Mouse (Mus musculus) kidney, embryonic 15.5 days (tissue): Measurements from ENCODE around the gene Slc22a22. TPM values are rescaled to one million over a fixed set of nuclear protein-coding genes. Genes with fewer than 3 reads are reported as not detected.

Experiments
- ATAC-seq: fragments of 200-750 bp; cut with Nextera tagmentation; replicated peaks from 2 replicates; pipeline ENCODE4 v1.8.0; 2017; ENCODE audit warnings: moderate TSS enrichment; ENCODE audit not compliant: low FRiP score
- H3K27ac ChIP-seq: fragments of 300-500 bp; sonication (generic); 2 replicates; pipeline ENCODE4 v1.5.1; 2015; ENCODE audit warnings: mild to moderate bottlenecking, inconsistent platforms
- H3K27me3 ChIP-seq: fragments of 300-500 bp; sonication (generic); 2 replicates; pipeline ENCODE4 v1.6.1; 2015; ENCODE audit warnings: inconsistent platforms
- H3K36me3 ChIP-seq: fragments of 300-500 bp; sonication (generic); 2 replicates; pipeline ENCODE4 v1.6.1; 2015; ENCODE audit warnings: inconsistent platforms
- H3K4me1 ChIP-seq: fragments of 300-500 bp; sonication (generic); 2 replicates; pipeline ENCODE4 v1.6.1; 2015; ENCODE audit warnings: inconsistent platforms
- H3K4me2 ChIP-seq: fragments of 300-500 bp; sonication (generic); 2 replicates; pipeline ENCODE4 v1.6.1; 2015; ENCODE audit warnings: moderate library complexity, mild to moderate bottlenecking, inconsistent platforms
- H3K4me3 ChIP-seq: fragments of 300-500 bp; sonication (generic); replicated peaks from 2 replicates; pipeline ENCODE4 v1.5.1; 2015; ENCODE audit warnings: mild to moderate bottlenecking, inconsistent platforms
- H3K9ac ChIP-seq: fragments of 300-500 bp; sonication (generic); 2 replicates; pipeline ENCODE4 v1.6.1; 2015; ENCODE audit warnings: mild to moderate bottlenecking, inconsistent platforms
- H3K9me3 ChIP-seq: fragments of 300-500 bp; sonication (generic); replicated peaks from 2 replicates; pipeline ENCODE4 v1.6.1; 2016; ENCODE audit warnings: inconsistent platforms
- WGBS: fragments of 180-500 bp; shearing (Covaris S2); methylation state at CpG from one replicate; pipeline ENCODE4 v1.1.7; 2015; ENCODE audit warnings: mixed read lengths; 5-methylcytosine and 5-hydroxymethylcytosine counted together
- polyA plus RNA-seq: library from polyadenylated mRNA; unstranded; fragments of >200 nt; fragmentation: Nextera tagmentation; extraction: Ambion mirVana; gene quantifications from 2 replicates; pipeline ENCODE4 v1.2.1, GENCODE M21; 2015

The Slc22a22 gene
- polyA plus RNA-seq, 1 experiment from 2014 or later, result 2.0 TPM

DNA sequence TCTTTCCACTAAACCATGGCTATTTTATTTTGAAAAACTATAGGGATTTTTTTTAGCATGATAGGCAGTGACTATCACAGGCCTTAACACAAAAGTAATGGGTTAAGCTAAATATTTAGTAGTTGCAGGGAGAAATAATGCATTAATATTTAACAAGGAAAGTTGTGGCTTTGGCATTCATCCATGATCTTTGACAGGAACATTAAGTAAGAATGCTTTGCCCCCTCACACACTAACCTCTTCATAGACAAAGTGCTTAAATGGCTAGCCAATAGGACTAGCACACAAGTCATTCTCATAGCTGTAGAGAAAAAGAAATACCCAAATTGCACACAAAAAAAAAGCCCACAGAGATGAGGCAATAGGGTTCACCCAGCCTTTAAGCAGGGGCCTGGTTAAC, 11.4 kb downstream of the Slc22a22 start:
- Histone ChIP-seq H3K27me3 (no peaks in the 10 kb centered on the region), H3K9me3 (no peaks in the 10 kb centered on the region), H3K4me1 (0 out of 2 replicates have a peak, but pooled peaks cover 3% of the 10 kb centered on the region), H3K4me3 (no peak overlapping the region), H3K4me2 (no peak overlapping the region), H3K27ac (no peak overlapping the region), H3K9ac (no peak overlapping the region), H3K36me3 (no peaks in the 10 kb centered on the region)
- ATAC-seq, result no peak

DNA sequence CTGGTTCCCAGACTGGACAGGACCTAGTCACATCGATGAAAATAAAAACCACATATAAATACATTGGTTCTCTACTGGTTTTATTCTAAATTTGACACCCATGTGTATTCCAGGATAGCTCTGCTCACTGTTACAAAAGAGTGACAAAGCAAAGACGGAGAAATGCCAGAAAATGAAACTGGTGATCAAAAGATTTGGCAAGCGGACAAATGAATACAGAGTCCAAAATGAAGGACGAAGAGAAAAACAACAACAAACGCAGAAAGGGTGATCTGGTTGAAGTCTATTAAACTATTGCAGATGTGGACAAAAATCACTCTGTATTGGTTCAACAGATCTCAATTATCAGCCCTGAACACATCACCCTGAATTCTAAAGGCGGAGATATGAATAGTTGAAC, 12.4 kb downstream of the Slc22a22 start:
- Histone ChIP-seq H3K36me3 (no peaks in the 10 kb centered on the region), H3K27ac (no peak overlapping the region), H3K9me3 (no peaks in the 10 kb centered on the region), H3K27me3 (no peaks in the 10 kb centered on the region), H3K4me3 (no peak overlapping the region), H3K4me1 (0 out of 2 replicates have a peak, but pooled peaks cover 3% of the 10 kb centered on the region), H3K9ac (no peak overlapping the region), H3K4me2 (no peak overlapping the region)
- WGBS, result 86% methylated on average over 6 of the region's 6 CpGs
- ATAC-seq, result no peak

DNA sequence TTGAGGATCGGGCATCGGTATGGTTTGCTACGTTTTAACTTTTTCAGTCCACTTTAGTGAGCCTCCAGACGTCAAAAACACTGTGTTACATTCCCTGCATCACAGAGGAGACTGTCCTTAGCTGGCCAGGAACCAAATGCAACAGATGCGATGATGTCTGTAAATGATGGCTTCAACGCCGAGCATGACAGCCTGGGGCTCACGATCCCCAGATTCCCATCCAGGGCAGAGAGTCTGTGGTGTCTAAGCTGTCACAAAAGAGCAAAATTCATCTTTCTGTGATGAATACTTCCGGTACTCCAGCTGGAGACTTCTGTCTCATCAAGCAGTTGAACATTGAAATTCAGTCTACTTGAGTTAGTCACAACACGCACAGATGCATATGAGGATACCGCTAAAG, 13.4 kb downstream of the Slc22a22 start:
- WGBS, result 73% methylated on average over 11 of the region's 11 CpGs
- Histone ChIP-seq H3K4me1 (0 out of 2 replicates have a peak, but pooled peaks cover 3% of the 10 kb centered on the region), H3K4me3 (no peak overlapping the region), H3K9me3 (no peaks in the 10 kb centered on the region), H3K36me3 (no peaks in the 10 kb centered on the region), H3K9ac (no peak overlapping the region), H3K4me2 (no peak overlapping the region), H3K27ac (no peak overlapping the region), H3K27me3 (no peaks in the 10 kb centered on the region)
- ATAC-seq, result no peak

DNA sequence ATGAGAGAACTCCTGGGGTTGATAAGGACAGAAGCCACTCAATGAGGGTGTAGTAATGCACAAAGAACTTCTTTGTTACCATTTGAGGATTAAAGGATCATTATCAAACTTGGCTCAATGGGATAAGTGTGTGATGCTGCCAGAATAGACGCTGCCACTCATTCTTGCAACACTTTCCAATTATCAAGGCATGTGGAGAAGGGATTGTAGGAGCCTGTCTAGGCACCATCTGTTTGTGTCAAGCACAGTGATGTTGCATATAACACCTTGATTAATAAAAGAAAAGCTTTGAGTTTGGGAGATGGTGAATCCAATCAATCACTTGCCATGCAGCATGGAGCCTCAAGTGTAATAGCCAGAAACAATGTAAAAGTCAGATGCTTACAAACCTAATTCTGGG, 16.1 kb downstream of the Slc22a22 start:
- Histone ChIP-seq H3K36me3 (no peaks in the 10 kb centered on the region), H3K4me3 (no peak overlapping the region), H3K9me3 (no peaks in the 10 kb centered on the region), H3K9ac (no peak overlapping the region), H3K4me1 (0 out of 2 replicates have a peak, but pooled peaks cover 3% of the 10 kb centered on the region), H3K4me2 (no peak overlapping the region), H3K27me3 (no peaks in the 10 kb centered on the region), H3K27ac (no peak overlapping the region)
- ATAC-seq, result no peak
- WGBS, result 84% methylated on average over 1 of the region's 1 CpGs

DNA sequence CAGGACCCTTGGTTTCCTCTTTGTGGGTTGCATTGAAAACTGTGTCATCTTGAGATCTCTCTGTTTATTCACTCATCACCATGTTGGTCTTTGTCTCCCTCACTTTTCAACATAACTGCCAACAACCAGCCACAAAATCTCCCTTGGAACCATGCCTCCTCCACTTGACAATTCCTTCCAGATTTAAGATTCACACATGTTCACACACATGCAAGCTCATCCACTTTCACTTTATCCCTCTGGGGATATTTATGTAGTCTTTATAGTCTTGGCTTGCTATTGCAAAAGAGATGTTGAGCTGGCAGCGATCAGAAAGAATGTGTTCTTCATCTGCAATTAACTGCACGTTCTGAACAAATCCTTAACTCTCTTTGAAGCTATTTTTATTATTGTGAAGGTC, 20.1 kb downstream of the Slc22a22 start:
- no peaks in the 10 kb centered on the region for H3K36me3 ChIP-seq
- no peak for ATAC-seq
- no peak overlapping the region for H3K9ac ChIP-seq
- no peak overlapping the region for H3K4me3 ChIP-seq
- WGBS, result 54% methylated on average over 2 of the region's 2 CpGs
- no peak overlapping the region for H3K4me2 ChIP-seq
- H3K27ac ChIP-seq, result no peak overlapping the region
- H3K4me1 ChIP-seq, result no peaks in the 10 kb centered on the region
- no peaks in the 10 kb centered on the region for H3K27me3 ChIP-seq
- no peaks in the 10 kb centered on the region for H3K9me3 ChIP-seq

DNA sequence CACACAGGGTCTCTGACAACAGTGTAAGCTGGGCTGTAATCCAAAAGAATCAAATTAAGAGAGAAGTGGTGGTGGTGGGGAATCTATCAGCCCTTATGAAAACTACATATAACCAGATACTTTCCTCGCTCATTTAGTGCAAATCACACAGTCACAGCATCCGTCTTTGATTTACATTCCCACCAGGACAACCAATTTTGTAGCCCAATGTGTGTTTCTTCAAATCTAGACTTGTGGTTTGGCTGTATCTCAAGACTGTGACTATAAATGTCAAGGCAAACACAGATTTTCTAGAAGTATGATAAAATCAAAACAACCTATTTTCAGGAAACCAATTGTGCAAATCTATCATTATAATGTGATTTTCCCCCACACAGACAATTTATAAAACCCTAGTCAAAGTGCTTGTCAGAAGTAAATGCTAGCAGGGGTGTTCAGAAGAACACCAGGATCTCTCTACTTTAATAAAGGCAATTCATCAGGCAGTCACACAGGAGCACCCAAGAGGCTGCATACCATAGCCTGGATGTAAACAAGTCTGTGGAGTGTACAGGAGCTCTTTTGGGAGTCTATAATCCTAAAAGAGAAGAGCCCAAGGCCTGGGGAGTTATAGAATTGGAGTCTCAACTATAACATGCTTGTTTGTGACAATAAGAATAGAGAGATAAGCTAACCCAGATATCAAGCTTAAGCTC, 42.6 kb downstream of the Slc22a22 start:
- H3K4me3 ChIP-seq, result no peak overlapping the region
- ATAC-seq, result peak; percentile 83
- H3K4me2 ChIP-seq, result no peak overlapping the region
- H3K4me1 ChIP-seq, result no peaks in the 10 kb centered on the region
- no peaks in the 10 kb centered on the region for H3K9me3 ChIP-seq
- no peak overlapping the region for H3K9ac ChIP-seq
- WGBS, result 58% methylated on average over 2 of the region's 2 CpGs
- H3K27ac ChIP-seq, result 0 out of 2 replicates have a peak overlapping the region, but pooled peaks have one; percentile 41
- no peaks in the 10 kb centered on the region for H3K27me3 ChIP-seq
- no peaks in the 10 kb centered on the region for H3K36me3 ChIP-seq

DNA sequence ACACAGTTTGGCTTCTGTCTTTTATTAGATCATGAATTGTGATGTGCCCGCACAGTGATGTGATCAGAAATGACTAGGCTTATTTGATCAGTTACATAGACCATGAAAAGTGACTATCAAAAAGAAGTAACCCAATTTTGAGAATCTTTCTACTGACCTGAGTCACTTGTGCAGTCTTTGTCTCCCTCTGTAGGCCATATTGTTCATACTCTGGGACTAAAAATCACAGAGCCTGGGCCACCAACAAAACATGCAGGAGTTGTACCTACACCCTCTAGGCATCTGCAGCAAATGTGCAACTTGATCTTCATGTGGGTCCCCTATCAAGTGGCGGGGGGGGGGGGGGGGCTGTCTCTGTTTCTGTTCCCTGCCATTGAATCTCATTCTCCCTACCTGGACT, 68.9 kb downstream of the Slc22a22 start:
- no peaks in the 10 kb centered on the region for H3K36me3 ChIP-seq
- H3K4me3 ChIP-seq, result no peak overlapping the region
- WGBS, result 53% methylated on average over 2 of the region's 2 CpGs
- no peak overlapping the region for H3K9ac ChIP-seq
- H3K4me1 ChIP-seq, result no peaks in the 10 kb centered on the region
- H3K27me3 ChIP-seq, result no peaks in the 10 kb centered on the region
- H3K4me2 ChIP-seq, result no peak overlapping the region
- 0 out of 2 replicates have a peak, but pooled peaks have one; percentile 36 for ATAC-seq
- H3K9me3 ChIP-seq, result no peaks in the 10 kb centered on the region
- no peak overlapping the region for H3K27ac ChIP-seq

DNA sequence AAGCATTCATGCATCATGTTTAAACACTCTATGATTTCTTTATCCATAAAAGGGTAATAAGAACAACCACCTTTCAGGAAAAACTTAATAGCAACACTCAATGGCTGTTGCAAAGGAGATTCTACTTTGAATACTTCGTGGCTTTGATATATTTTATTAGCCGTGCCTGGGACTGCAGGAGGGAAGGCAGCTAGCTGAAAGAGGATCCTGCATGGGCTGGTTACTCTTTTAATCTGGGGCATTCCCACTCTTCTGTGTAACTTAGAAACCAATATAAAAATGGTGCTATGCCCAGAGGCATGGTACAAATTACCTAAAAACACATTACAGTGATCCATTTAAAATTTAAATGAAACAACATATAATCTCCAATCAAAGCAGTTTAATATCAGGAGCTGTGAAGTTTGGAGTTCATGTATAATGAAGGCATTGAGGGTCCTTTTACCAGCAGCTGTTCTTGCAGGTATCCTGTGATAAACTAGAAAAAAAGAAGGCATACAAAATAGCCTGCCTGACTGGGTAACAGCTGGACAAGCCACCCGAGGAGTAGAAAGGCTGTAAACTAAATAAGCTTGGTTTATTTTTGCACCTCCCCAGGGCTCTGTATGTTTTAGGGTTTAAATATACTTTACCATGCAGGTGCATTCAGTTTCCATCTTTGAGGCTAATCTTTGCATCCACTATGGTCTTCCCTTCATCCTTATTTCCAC, 78.8 kb downstream of the Slc22a22 start:
- WGBS, result 32% methylated on average over 3 of the region's 3 CpGs
- H3K4me3 ChIP-seq, result no peak overlapping the region
- H3K27ac ChIP-seq, result no peak overlapping the region
- ATAC-seq, result no peak
- no peak overlapping the region for H3K4me2 ChIP-seq
- no peaks in the 10 kb centered on the region for H3K4me1 ChIP-seq
- H3K9ac ChIP-seq, result no peak overlapping the region
- no peaks in the 10 kb centered on the region for H3K36me3 ChIP-seq
- H3K9me3 ChIP-seq, result no peaks in the 10 kb centered on the region
- no peaks in the 10 kb centered on the region for H3K27me3 ChIP-seq

DNA sequence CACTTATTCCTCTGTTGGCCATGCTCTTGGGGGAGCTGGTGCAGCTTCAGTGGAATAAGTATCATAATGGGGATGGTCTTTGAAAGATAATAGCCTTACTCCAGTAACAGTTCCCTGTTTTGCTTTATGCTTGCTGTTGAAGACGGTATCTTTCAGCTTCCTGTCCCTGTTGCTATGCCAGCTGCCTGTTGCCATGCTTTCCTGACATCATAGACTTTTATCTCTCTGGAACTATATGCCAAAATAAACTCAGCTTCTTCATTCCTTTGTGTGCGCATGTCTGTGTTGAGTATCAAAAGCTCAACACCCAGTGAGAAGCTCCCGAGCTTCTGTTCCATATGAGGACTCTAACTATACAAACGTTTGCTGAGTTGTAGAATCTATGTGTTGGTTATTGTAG, 83.4 kb downstream of the Slc22a22 start:
- WGBS, result 76% methylated on average over 4 of the region's 4 CpGs
- Histone ChIP-seq H3K4me3 (no peak overlapping the region), H3K4me2 (no peak overlapping the region), H3K27ac (no peak overlapping the region), H3K4me1 (no peaks in the 10 kb centered on the region), H3K36me3 (no peaks in the 10 kb centered on the region), H3K9ac (no peak overlapping the region), H3K27me3 (no peaks in the 10 kb centered on the region), H3K9me3 (no peaks in the 10 kb centered on the region)
- no peak for ATAC-seq

DNA sequence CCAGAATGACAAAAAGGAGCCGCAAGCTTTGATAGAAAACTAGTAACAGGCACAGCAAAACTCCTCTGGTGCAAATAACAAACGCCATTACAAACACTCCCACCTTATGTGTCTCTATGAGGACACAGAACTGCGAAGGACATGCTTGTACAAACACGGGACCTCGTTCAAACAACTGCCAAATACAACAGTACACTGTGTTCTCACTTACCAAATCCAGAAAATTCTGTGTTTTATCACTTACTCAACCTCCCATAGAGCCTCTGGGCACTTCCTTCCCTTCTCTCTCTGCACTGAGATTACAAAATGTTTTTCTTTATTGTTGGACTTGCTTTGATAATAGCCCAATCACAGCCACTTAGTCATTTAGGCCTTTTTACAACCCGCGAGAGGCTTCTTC, 97.0 kb downstream of the Slc22a22 start:
- H3K9me3 ChIP-seq, result no peaks in the 10 kb centered on the region
- no peaks in the 10 kb centered on the region for H3K27me3 ChIP-seq
- 82% methylated on average over 7 of the region's 7 CpGs for WGBS
- H3K27ac ChIP-seq, result no peak overlapping the region
- H3K36me3 ChIP-seq, result no peaks in the 10 kb centered on the region
- no peak overlapping the region for H3K4me3 ChIP-seq
- H3K4me2 ChIP-seq, result no peak overlapping the region
- no peak for ATAC-seq
- no peak overlapping the region for H3K9ac ChIP-seq
- no peaks in the 10 kb centered on the region for H3K4me1 ChIP-seq

DNA sequence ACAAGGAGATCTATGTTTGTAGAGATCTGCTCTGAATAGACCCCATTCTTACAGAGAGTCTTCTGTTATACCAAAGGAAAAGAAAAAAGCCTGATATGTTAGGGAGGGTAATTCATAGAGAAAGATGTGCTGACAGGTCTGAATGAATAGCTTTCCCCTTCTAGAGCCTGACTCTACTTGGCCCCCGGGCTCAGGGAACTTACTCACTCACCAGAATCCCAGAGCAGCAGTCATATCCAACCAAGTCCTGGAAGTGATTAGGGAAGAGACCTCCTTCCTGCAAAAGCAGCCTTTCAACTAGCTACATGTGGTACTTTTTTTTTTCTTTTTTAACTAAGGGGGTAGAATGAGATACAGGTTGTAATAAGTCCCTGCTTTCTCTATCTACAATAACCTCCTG, 111.0 kb downstream of the Slc22a22 start:
- WGBS, result 67% methylated on average over 1 of the region's 1 CpGs
- ATAC-seq, result no peak

DNA sequence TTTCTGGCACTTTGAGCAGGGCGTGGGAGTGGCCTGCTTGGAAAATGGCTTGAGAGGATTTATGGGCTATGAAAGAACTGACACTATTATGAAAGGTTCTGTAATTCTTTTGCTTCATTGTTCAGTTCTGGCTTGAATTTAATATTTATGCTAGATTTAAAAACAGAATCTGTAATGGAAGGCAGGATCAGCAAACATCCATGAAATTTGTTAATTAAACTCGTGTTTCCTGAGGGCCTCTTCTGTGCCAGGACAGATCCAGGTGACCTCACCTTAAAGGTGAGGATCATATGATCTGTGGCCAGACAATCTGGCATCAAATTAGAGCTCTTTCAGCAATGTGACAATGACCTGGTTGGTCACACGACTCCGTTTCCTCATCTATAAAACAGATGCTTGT, 122.1 kb downstream of the Slc22a22 start:
- no peak for ATAC-seq

More for the DNA sequence above, 111.0 kb downstream of the Slc22a22 start:
- no peak overlapping the region for H3K9ac ChIP-seq
- no peak overlapping the region for H3K4me2 ChIP-seq
- H3K27ac ChIP-seq, result no peak overlapping the region
- no peaks in the 10 kb centered on the region for H3K36me3 ChIP-seq
- no peak overlapping the region for H3K4me3 ChIP-seq
- no peaks in the 10 kb centered on the region for H3K4me1 ChIP-seq
- no peaks in the 10 kb centered on the region for H3K9me3 ChIP-seq
- no peaks in the 10 kb centered on the region for H3K27me3 ChIP-seq

More for the DNA sequence above, 122.1 kb downstream of the Slc22a22 start:
- H3K27me3 ChIP-seq, result no peaks in the 10 kb centered on the region
- H3K36me3 ChIP-seq, result no peaks in the 10 kb centered on the region
- H3K4me3 ChIP-seq, result no peak overlapping the region
- H3K4me2 ChIP-seq, result no peak overlapping the region
- H3K27ac ChIP-seq, result no peak overlapping the region
- WGBS, result 67% methylated on average over 4 of the region's 4 CpGs
- H3K4me1 ChIP-seq, result no peaks in the 10 kb centered on the region
- H3K9me3 ChIP-seq, result no peaks in the 10 kb centered on the region
- H3K9ac ChIP-seq, result no peak overlapping the region
